Mouse (Mus musculus) layer of hippocampus, adult 9-11 months (tissue): ENCODE data around the gene Crisp2.
"Not testable (repeated sequence)": the region's sequence is repeated elsewhere in the genome, so short reads cannot be mapped to it uniquely, and the experiment has no call there.

Source experiments
- DNase-seq: peaks from one replicate; pipeline ENCODE4 v3.0.0; 2022

The Crisp2 gene

GRCm38 (mm10) chr17:40806953-40807572 lies at the start of gene Crisp2:
TSS of gene Crisp2 (minus strand) at chr17:40807003.
- DNase-seq, result no peak

GRCm38 (mm10) chr17:40855065-40855464 lies 48.3 kb upstream of the Crisp2 start:
- DNase-seq, result no peak

GRCm38 (mm10) chr17:40837308-40837707 lies 30.5 kb upstream of the Crisp2 start:
- DNase-seq, result no peak

- no peak for DNase-seq
Observed at GRCm38 (mm10) chr17:40831870-40832269, 25.1 kb upstream of the Crisp2 start.

GRCm38 (mm10) chr17:40824549-40824948 lies 17.7 kb upstream of the Crisp2 start:
- DNase-seq, result no peak

- DNase-seq, result no peak
Observed at GRCm38 (mm10) chr17:40823817-40824216, 17.0 kb upstream of the Crisp2 start.

GRCm38 (mm10) chr17:40821477-40821876 lies 14.7 kb upstream of the Crisp2 start:
- no peak for DNase-seq

- DNase-seq, result no peak
Observed at GRCm38 (mm10) chr17:40817340-40817943, 10.6 kb upstream of the Crisp2 start.

- no peak for DNase-seq
Observed at GRCm38 (mm10) chr17:40812259-40812658, 5.5 kb upstream of the Crisp2 start.

- no peak for DNase-seq
Observed at GRCm38 (mm10) chr17:40811560-40811959, 4.8 kb upstream of the Crisp2 start.

- DNase-seq, result no peak
Observed at GRCm38 (mm10) chr17:40810934-40811333, 4.1 kb upstream of the Crisp2 start, which contains the start of gene Rhag. TSS of gene Rhag (plus strand) at chr17:40811126.

GRCm38 (mm10) chr17:40808071-40808470 lies 1.3 kb upstream of the Crisp2 start:
- no peak for DNase-seq

- DNase-seq, result no peak
Observed at GRCm38 (mm10) chr17:40806550-40806949, 253 bp downstream of the Crisp2 start.

- no peak for DNase-seq
Observed at GRCm38 (mm10) chr17:40802707-40803340, 4.0 kb downstream of the Crisp2 start.

- no peak for DNase-seq
Observed at GRCm38 (mm10) chr17:40793921-40794854, 12.6 kb downstream of the Crisp2 start.

GRCm38 (mm10) chr17:40789877-40790276 lies 16.9 kb downstream of the Crisp2 start:
- no peak for DNase-seq

- no peak for DNase-seq
Observed at GRCm38 (mm10) chr17:40767120-40767519, 39.7 kb downstream of the Crisp2 start.

- no peak for DNase-seq
Observed at GRCm38 (mm10) chr17:40763662-40764061, 43.1 kb downstream of the Crisp2 start.

GRCm38 (mm10) chr17:40731724-40732123 lies 75.1 kb downstream of the Crisp2 start:
- DNase-seq, result no peak

GRCm38 (mm10) chr17:40731296-40731695 lies 75.5 kb downstream of the Crisp2 start:
- DNase-seq, result no peak

GRCm38 (mm10) chr17:40726820-40727219 lies 80.0 kb downstream of the Crisp2 start, which contains the start of gene Esp1:
TSS of gene Esp1 (plus strand) at chr17:40727120.
- DNase-seq, result no peak

GRCm38 (mm10) chr17:40717055-40717454 lies 89.7 kb downstream of the Crisp2 start:
- not testable (repeated sequence) for DNase-seq

GRCm38 (mm10) chr17:40716273-40716672 lies 90.5 kb downstream of the Crisp2 start:
- DNase-seq, result no peak
